ENCODE assay signal across 13 mouse cellular contexts in genomic region chr16:12901096-12901995, GRCm38 (mm10).
DNase-seq lines count a peak whose midpoint lies in the region; ATAC-seq and TF ChIP-seq lines count a peak whose summit lies in the region.
"Had no signal": no experiment of that assay in that cellular context is flagged by ENCODE, and none has a peak within 500 bp of the region (broad histone marks: within the 10 kb centered on the region; RNA-seq: fewer than 3 reads in every experiment).

No protein-coding gene starts in this region.

- 61% methylated on average over 9 of the region's 9 CpGs for WGBS in neural tube, embryonic 12.5 days
- WGBS in hindbrain, embryonic 10.5 days = 64% methylated on average over 9 of the region's 9 CpGs
- WGBS in olfactory bulb, adult 2 months = 35% methylated on average over 9 of the region's 9 CpGs

- no peaks in the 10 kb centered on the region for H3K27me3 ChIP-seq in neural tube, embryonic 12.5 days (replicated peaks)
- H3K27me3 ChIP-seq in hindbrain, embryonic 10.5 days (ENCODE audit: insufficient read depth, poor library complexity, severe bottlenecking) = no peaks in the 10 kb centered on the region
- H3K27me3 ChIP-seq: lung, embryonic 15.5 days had no signal

- no peak for TF ChIP-seq POLR2A in olfactory bulb, adult 2 months (IDR thresholded peaks at IDR 0.05; ENCODE audit: insufficient read depth, low read depth, low read length)

- TF ChIP-seq CTCF in olfactory bulb, adult 2 months (IDR thresholded peaks at IDR 0.05; ENCODE audit: insufficient read depth, low read depth, low read length) = no peak

- H3K27ac ChIP-seq in neural tube, embryonic 12.5 days = no peak overlapping the region
- H3K27ac ChIP-seq in hindbrain, embryonic 10.5 days = peak overlapping the region; percentile 53; the same call in 1 of the 2 replicates
- peak overlapping the region; percentile 47; the same call in 1 of the 2 replicates for H3K27ac ChIP-seq in olfactory bulb, adult 2 months (ENCODE audit: insufficient read depth, low read depth, low read length)
- H3K27ac ChIP-seq: lung, embryonic 15.5 days had no signal

- H3K4me2 ChIP-seq in neural tube, embryonic 12.5 days (replicated peaks) = no peak overlapping the region
- H3K4me2 ChIP-seq: lung, embryonic 15.5 days had no signal

- 0 out of 2 replicates have a peak, but pooled peaks have one; percentile 41 for ATAC-seq in neural tube, embryonic 12.5 days (ENCODE audit: low FRiP score, low read depth)

- H3K4me3 ChIP-seq in neural tube, embryonic 12.5 days = no peak overlapping the region
- H3K4me3 ChIP-seq in hindbrain, embryonic 10.5 days = no peak overlapping the region
- no peak overlapping the region for H3K4me3 ChIP-seq in olfactory bulb, adult 2 months (ENCODE audit: insufficient read depth, low read depth, low read length)
- H3K4me3 ChIP-seq: erythroblast, embryonic 14.5 days; lung, embryonic 15.5 days; myocyte had no signal

- peaks cover 4% of the 10 kb centered on the region; the same call in 1 of the 2 replicates for H3K4me1 ChIP-seq in neural tube, embryonic 12.5 days
- peaks cover 16% of the 10 kb centered on the region for H3K4me1 ChIP-seq in hindbrain, embryonic 10.5 days (replicated peaks)
- peaks cover 9% of the 10 kb centered on the region for H3K4me1 ChIP-seq in olfactory bulb, adult 2 months (ENCODE audit: control insufficient read depth, insufficient read depth, low read length)
- H3K4me1 ChIP-seq: lung, embryonic 15.5 days had no signal

- DNase-seq in neural tube, embryonic 10.5 days (ENCODE audit: extremely low spot score, low spot score) = no peak
- no peak for DNase-seq in hindbrain, embryonic 10.5 days (ENCODE audit: low spot score)
- peak; percentile 52 to 55 for DNase-seq in kidney, postnatal 36 days
- no peak for DNase-seq in adrenal gland, postnatal 25 days
- DNase-seq in right cerebral cortex, adult 2 months (ENCODE audit: low spot score in 2 of 2) = no peak
- DNase-seq in gastrocnemius, postnatal 4 days (ENCODE audit: low spot score in 2 of 2) = no peak
- DNase-seq: cerebellum, postnatal 25 days; gastrocnemius, postnatal 36 days had no signal

- no peak overlapping the region for H3K9ac ChIP-seq in neural tube, embryonic 12.5 days
- H3K9ac ChIP-seq: lung, embryonic 15.5 days had no signal

- H3K36me3 ChIP-seq in neural tube, embryonic 12.5 days = no peaks in the 10 kb centered on the region
- no peaks in the 10 kb centered on the region for H3K36me3 ChIP-seq in hindbrain, embryonic 10.5 days
- H3K36me3 ChIP-seq: lung, embryonic 15.5 days had no signal

- no peaks in the 10 kb centered on the region for H3K9me3 ChIP-seq in neural tube, embryonic 12.5 days
- peaks cover 3% of the 10 kb centered on the region; the same call in 1 of the 2 replicates for H3K9me3 ChIP-seq in hindbrain, embryonic 10.5 days
- H3K9me3 ChIP-seq: lung, embryonic 15.5 days had no signal

Comparison
In these comparisons a context has a peak if more than half of its experiments do, and no peak if none do; other contexts are left out.
1. DNase-seq: peak in kidney, postnatal 36 days (2 of 2); none in neural tube, embryonic 10.5 days (single experiment), hindbrain, embryonic 10.5 days (single experiment), adrenal gland, postnatal 25 days (single experiment), right cerebral cortex, adult 2 months (0 of 2) and gastrocnemius, postnatal 4 days (0 of 2).